Mouse (Mus musculus): ENCODE measurements around the gene Gm9887.
"Not testable (repeated sequence)": the region's sequence is repeated elsewhere in the genome, so short reads cannot be mapped to it uniquely, and the experiment has no call there.

Gm9887 gene

GRCm38 (mm10) chr12:69373850-69374766, 1.9 kb upstream of the Gm9887 start:
- peak; percentile 67 for DNase-seq (ENCODE audit: low read depth, low spot score)
- peaks cover 13% of the 10 kb centered on the region for H3K36me3 ChIP-seq (ENCODE audit: control insufficient read depth, insufficient read depth, low read length, poor library complexity, severe bottlenecking)
- H3K27me3 ChIP-seq (ENCODE audit: control insufficient read depth, insufficient read depth, low read length, poor library complexity, severe bottlenecking): no peaks in the 10 kb centered on the region

GRCm38 (mm10) chr12:69372731-69373331, 573 bp upstream of the Gm9887 start:
- H3K27me3 ChIP-seq (ENCODE audit: control insufficient read depth, insufficient read depth, low read length, poor library complexity, severe bottlenecking): no peaks in the 10 kb centered on the region
- DNase-seq (ENCODE audit: low read depth, low spot score): no peak
- peaks cover 13% of the 10 kb centered on the region for H3K36me3 ChIP-seq (ENCODE audit: control insufficient read depth, insufficient read depth, low read length, poor library complexity, severe bottlenecking)

- Histone ChIP-seq H3K36me3 (ENCODE audit: control insufficient read depth, insufficient read depth, low read length, poor library complexity, severe bottlenecking) (peaks cover 13% of the 10 kb centered on the region), H3K27me3 (ENCODE audit: control insufficient read depth, insufficient read depth, low read length, poor library complexity, severe bottlenecking) (no peaks in the 10 kb centered on the region)
- DNase-seq (ENCODE audit: low read depth, low spot score): peak; percentile 87
Observed at GRCm38 (mm10) chr12:69371421-69371853, 821 bp downstream of the Gm9887 start.

GRCm38 (mm10) chr12:69370936-69371335, 1.3 kb downstream of the Gm9887 start:
- no peak for DNase-seq (ENCODE audit: low read depth, low spot score)
- Histone ChIP-seq H3K27me3 (ENCODE audit: control insufficient read depth, insufficient read depth, low read length, poor library complexity, severe bottlenecking) (no peaks in the 10 kb centered on the region), H3K36me3 (ENCODE audit: control insufficient read depth, insufficient read depth, low read length, poor library complexity, severe bottlenecking) (peaks cover 13% of the 10 kb centered on the region)

- Histone ChIP-seq H3K27me3 (ENCODE audit: control insufficient read depth, insufficient read depth, low read length, poor library complexity, severe bottlenecking) (no peaks in the 10 kb centered on the region), H3K36me3 (ENCODE audit: control insufficient read depth, insufficient read depth, low read length, poor library complexity, severe bottlenecking) (peaks cover under 1% of the 10 kb centered on the region; the same call in 1 of the 2 replicates)
- no peak for DNase-seq (ENCODE audit: low read depth, low spot score)
Observed at GRCm38 (mm10) chr12:69367557-69367956, 4.7 kb downstream of the Gm9887 start.

- Histone ChIP-seq H3K27me3 (ENCODE audit: control insufficient read depth, insufficient read depth, low read length, poor library complexity, severe bottlenecking) (no peaks in the 10 kb centered on the region), H3K36me3 (ENCODE audit: control insufficient read depth, insufficient read depth, low read length, poor library complexity, severe bottlenecking) (no peaks in the 10 kb centered on the region)
- peak; percentile 62 for DNase-seq (ENCODE audit: low read depth, low spot score)
Observed at GRCm38 (mm10) chr12:69366424-69366823, 5.8 kb downstream of the Gm9887 start.

- Histone ChIP-seq H3K36me3 (ENCODE audit: control insufficient read depth, insufficient read depth, low read length, poor library complexity, severe bottlenecking) (no peaks in the 10 kb centered on the region), H3K27me3 (ENCODE audit: control insufficient read depth, insufficient read depth, low read length, poor library complexity, severe bottlenecking) (no peaks in the 10 kb centered on the region)
- no peak for DNase-seq (ENCODE audit: low read depth, low spot score)
Observed at GRCm38 (mm10) chr12:69365757-69366156, 6.5 kb downstream of the Gm9887 start.

GRCm38 (mm10) chr12:69363899-69364762, 8.1 kb downstream of the Gm9887 start:
- H3K27me3 ChIP-seq (ENCODE audit: control insufficient read depth, insufficient read depth, low read length, poor library complexity, severe bottlenecking): no peaks in the 10 kb centered on the region
- DNase-seq (ENCODE audit: low read depth, low spot score): peak; percentile 71
- no peaks in the 10 kb centered on the region for H3K36me3 ChIP-seq (ENCODE audit: control insufficient read depth, insufficient read depth, low read length, poor library complexity, severe bottlenecking)

- DNase-seq (ENCODE audit: low read depth, low spot score); H3K36me3 ChIP-seq (ENCODE audit: control insufficient read depth, insufficient read depth, low read length, poor library complexity, severe bottlenecking); H3K27me3 ChIP-seq (ENCODE audit: control insufficient read depth, insufficient read depth, low read length, poor library complexity, severe bottlenecking): not testable (repeated sequence)
Observed at GRCm38 (mm10) chr12:69363110-69363509, 9.1 kb downstream of the Gm9887 start.

GRCm38 (mm10) chr12:69362388-69362787, 9.9 kb downstream of the Gm9887 start:
- no peaks in the 10 kb centered on the region for H3K36me3 ChIP-seq (ENCODE audit: control insufficient read depth, insufficient read depth, low read length, poor library complexity, severe bottlenecking)
- DNase-seq (ENCODE audit: low read depth, low spot score): no peak
- H3K27me3 ChIP-seq (ENCODE audit: control insufficient read depth, insufficient read depth, low read length, poor library complexity, severe bottlenecking): no peaks in the 10 kb centered on the region

GRCm38 (mm10) chr12:69361919-69362318, 10.3 kb downstream of the Gm9887 start:
- no peak for DNase-seq (ENCODE audit: low read depth, low spot score)
- Histone ChIP-seq H3K27me3 (ENCODE audit: control insufficient read depth, insufficient read depth, low read length, poor library complexity, severe bottlenecking) (no peaks in the 10 kb centered on the region), H3K36me3 (ENCODE audit: control insufficient read depth, insufficient read depth, low read length, poor library complexity, severe bottlenecking) (no peaks in the 10 kb centered on the region)

GRCm38 (mm10) chr12:69360997-69361899, 11.0 kb downstream of the Gm9887 start:
- H3K36me3 ChIP-seq (ENCODE audit: control insufficient read depth, insufficient read depth, low read length, poor library complexity, severe bottlenecking); H3K27me3 ChIP-seq (ENCODE audit: control insufficient read depth, insufficient read depth, low read length, poor library complexity, severe bottlenecking): not testable (repeated sequence)
- peak; percentile 100 for DNase-seq (ENCODE audit: low read depth, low spot score)

- H3K27me3 ChIP-seq (ENCODE audit: control insufficient read depth, insufficient read depth, low read length, poor library complexity, severe bottlenecking): no peaks in the 10 kb centered on the region
- no peaks in the 10 kb centered on the region for H3K36me3 ChIP-seq (ENCODE audit: control insufficient read depth, insufficient read depth, low read length, poor library complexity, severe bottlenecking)
- peak; percentile 90 for DNase-seq (ENCODE audit: low read depth, low spot score)
Observed at GRCm38 (mm10) chr12:69360655-69360996, 11.6 kb downstream of the Gm9887 start.

- H3K27me3 ChIP-seq (ENCODE audit: control insufficient read depth, insufficient read depth, low read length, poor library complexity, severe bottlenecking): no peaks in the 10 kb centered on the region
- 0 out of 2 replicates have a peak, but pooled peaks cover 3% of the 10 kb centered on the region for H3K36me3 ChIP-seq (ENCODE audit: control insufficient read depth, insufficient read depth, low read length, poor library complexity, severe bottlenecking)
- no peak for DNase-seq (ENCODE audit: low read depth, low spot score)
Observed at GRCm38 (mm10) chr12:69357300-69357646, 15.0 kb downstream of the Gm9887 start.
